Mouse (Mus musculus) stomach, embryonic 15.5 days (tissue): ENCODE measurements around the gene Plce1. TPM values are rescaled to one million over a fixed set of nuclear protein-coding genes. Genes with fewer than 3 reads are reported as not detected.

Experiments used
- ATAC-seq: fragments of 200-750 bp; cut with Nextera tagmentation; 2 replicates; pipeline ENCODE4 v1.8.0; 2017; ENCODE audit warnings: low read depth, moderate number of reproducible peaks, moderate TSS enrichment; ENCODE audit not compliant: insufficient read depth, low FRiP score
- H3K27ac ChIP-seq: fragments of 300-500 bp; sonication (generic); 2 replicates; pipeline ENCODE4 v1.5.1; 2015; ENCODE audit warnings: mild to moderate bottlenecking, inconsistent platforms
- H3K27me3 ChIP-seq: fragments of 300-500 bp; sonication (generic); replicated peaks from 2 replicates; pipeline ENCODE4 v1.6.1; 2015; ENCODE audit warnings: inconsistent platforms
- H3K36me3 ChIP-seq: fragments of 300-500 bp; sonication (generic); 2 replicates; pipeline ENCODE4 v1.6.1; 2015; ENCODE audit warnings: inconsistent platforms
- H3K4me1 ChIP-seq: fragments of 300-500 bp; sonication (generic); 2 replicates; pipeline ENCODE4 v1.6.1; 2015; ENCODE audit warnings: inconsistent platforms
- H3K4me2 ChIP-seq: fragments of 300-500 bp; sonication (generic); 2 replicates; pipeline ENCODE4 v1.6.1; 2015; ENCODE audit warnings: mild to moderate bottlenecking, inconsistent platforms
- H3K4me3 ChIP-seq: fragments of 300-500 bp; sonication (generic); replicated peaks from 2 replicates; pipeline ENCODE4 v1.5.1; 2015; ENCODE audit warnings: inconsistent platforms
- H3K9ac ChIP-seq: fragments of 300-500 bp; sonication (generic); 2 replicates; pipeline ENCODE4 v1.6.1; 2015; ENCODE audit warnings: inconsistent platforms
- H3K9me3 ChIP-seq: fragments of 300-500 bp; sonication (generic); 2 replicates; pipeline ENCODE4 v1.6.1; 2016; ENCODE audit warnings: inconsistent platforms
- WGBS: fragments of 180-500 bp; shearing (Covaris S2); methylation state at CpG from one replicate; pipeline ENCODE4 v1.1.7; 2015; 5-methylcytosine and 5-hydroxymethylcytosine counted together
- polyA plus RNA-seq: library from polyadenylated mRNA; unstranded; fragments of >200 nt; fragmentation: Nextera tagmentation; extraction: Ambion mirVana; gene quantifications from 2 replicates; pipeline ENCODE4 v1.2.1, GENCODE M21; 2015

The Plce1 gene
- polyA plus RNA-seq, 1 experiment from 2014 or later, result 9.3 TPM

GRCm38 (mm10) chr19:38758056-38758455 lies 277.1 kb downstream of the Plce1 start:
- no peak for ATAC-seq
- Histone ChIP-seq H3K4me1 (no peaks in the 10 kb centered on the region), H3K4me2 (no peak overlapping the region), H3K36me3 (no peaks in the 10 kb centered on the region), H3K9me3 (no peaks in the 10 kb centered on the region), H3K27ac (0 out of 2 replicates have a peak overlapping the region, but pooled peaks have one; percentile 3), H3K9ac (no peak overlapping the region), H3K27me3 (no peaks in the 10 kb centered on the region), H3K4me3 (no peak overlapping the region)
- 63% methylated on average over 5 of the region's 5 CpGs for WGBS

DNA sequence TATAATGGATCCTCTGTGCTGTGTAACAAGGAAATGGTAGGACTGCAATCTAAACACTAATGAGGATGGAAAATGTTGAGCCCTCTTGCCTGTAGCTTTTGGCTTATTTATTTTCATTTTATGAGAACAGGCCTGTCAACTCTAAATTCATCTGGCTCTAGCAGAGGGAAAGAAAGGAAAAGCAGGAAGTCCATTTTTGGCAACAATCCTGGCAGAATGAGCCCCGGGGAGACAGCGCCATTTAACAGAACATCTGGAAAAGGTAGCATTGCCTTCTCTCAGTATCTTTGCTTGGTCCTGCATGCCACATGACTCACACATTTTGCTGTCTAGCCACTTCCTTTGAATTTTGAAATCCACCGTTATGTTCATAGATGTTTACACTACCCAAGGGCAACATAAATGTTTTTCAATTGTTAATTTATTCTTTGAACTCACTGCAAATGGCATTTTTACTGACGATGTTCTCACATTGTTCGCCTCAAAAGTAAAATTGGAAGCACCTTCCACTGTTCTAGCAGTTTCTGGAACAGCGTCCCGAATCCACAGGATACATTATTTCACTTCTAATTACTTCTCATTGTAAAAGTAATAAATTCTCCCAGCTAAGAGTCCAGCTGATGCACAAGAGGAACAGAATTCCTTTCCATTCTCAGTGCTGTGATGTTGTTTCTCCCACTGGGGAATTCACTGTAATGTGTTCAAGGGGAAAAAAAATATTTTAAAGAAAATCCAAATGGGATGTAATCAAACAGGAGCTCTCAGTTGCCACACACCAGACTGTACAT lies 278.0 kb downstream of the Plce1 start:
- Histone ChIP-seq H3K4me3 (no peak overlapping the region), H3K4me1 (no peaks in the 10 kb centered on the region), H3K36me3 (no peaks in the 10 kb centered on the region), H3K27ac (no peak overlapping the region; the same call in 1 of the 2 replicates), H3K9me3 (no peaks in the 10 kb centered on the region), H3K9ac (no peak overlapping the region), H3K4me2 (no peak overlapping the region), H3K27me3 (no peaks in the 10 kb centered on the region)
- no peak for ATAC-seq
- WGBS, result 65% methylated on average over 7 of the region's 7 CpGs

GRCm38 (mm10) chr19:38760441-38760840 lies 279.5 kb downstream of the Plce1 start:
- H3K4me3 ChIP-seq, result no peak overlapping the region
- no peaks in the 10 kb centered on the region for H3K9me3 ChIP-seq
- no peak overlapping the region for H3K4me2 ChIP-seq
- H3K27ac ChIP-seq, result no peak overlapping the region
- WGBS, result 71% methylated on average over 3 of the region's 3 CpGs
- H3K27me3 ChIP-seq, result no peaks in the 10 kb centered on the region
- no peak for ATAC-seq
- no peaks in the 10 kb centered on the region for H3K36me3 ChIP-seq
- no peak overlapping the region for H3K9ac ChIP-seq
- no peaks in the 10 kb centered on the region for H3K4me1 ChIP-seq

- Histone ChIP-seq H3K27ac (no peak overlapping the region), H3K27me3 (no peaks in the 10 kb centered on the region), H3K4me1 (no peaks in the 10 kb centered on the region), H3K9ac (no peak overlapping the region), H3K9me3 (no peaks in the 10 kb centered on the region), H3K4me3 (no peak overlapping the region), H3K36me3 (no peaks in the 10 kb centered on the region), H3K4me2 (no peak overlapping the region)
- 66% methylated on average over 2 of the region's 2 CpGs for WGBS
- no peak for ATAC-seq
These were observed 285.4 kb downstream of the Plce1 start for GRCm38 (mm10) chr19:38766306-38766705.

DNA sequence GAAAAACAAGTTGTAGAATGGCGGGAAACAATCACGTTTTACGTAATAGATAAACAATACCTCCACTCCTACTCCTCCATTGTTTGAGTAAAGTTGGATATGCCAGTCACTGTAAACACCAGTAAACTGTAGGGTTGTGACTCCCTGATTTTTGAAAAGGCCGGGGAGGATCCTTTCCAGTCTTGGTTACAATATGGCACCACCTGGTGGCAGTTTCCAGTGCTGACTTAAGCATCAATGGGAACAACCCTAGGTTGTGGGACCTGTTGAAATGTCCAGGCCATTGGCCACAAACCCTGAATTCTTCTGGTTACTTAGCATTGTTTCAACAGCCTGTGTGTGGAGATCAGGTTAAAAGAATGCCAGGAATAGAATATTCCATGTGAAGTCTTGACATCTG lies 294.6 kb downstream of the Plce1 start:
- no peaks in the 10 kb centered on the region for H3K9me3 ChIP-seq
- no peak overlapping the region for H3K4me2 ChIP-seq
- no peak overlapping the region for H3K4me3 ChIP-seq
- no peaks in the 10 kb centered on the region for H3K27me3 ChIP-seq
- no peak for ATAC-seq
- no peaks in the 10 kb centered on the region for H3K4me1 ChIP-seq
- WGBS, result 51% methylated on average over 4 of the region's 4 CpGs
- no peak overlapping the region for H3K27ac ChIP-seq
- no peak overlapping the region for H3K9ac ChIP-seq
- H3K36me3 ChIP-seq, result no peaks in the 10 kb centered on the region

DNA sequence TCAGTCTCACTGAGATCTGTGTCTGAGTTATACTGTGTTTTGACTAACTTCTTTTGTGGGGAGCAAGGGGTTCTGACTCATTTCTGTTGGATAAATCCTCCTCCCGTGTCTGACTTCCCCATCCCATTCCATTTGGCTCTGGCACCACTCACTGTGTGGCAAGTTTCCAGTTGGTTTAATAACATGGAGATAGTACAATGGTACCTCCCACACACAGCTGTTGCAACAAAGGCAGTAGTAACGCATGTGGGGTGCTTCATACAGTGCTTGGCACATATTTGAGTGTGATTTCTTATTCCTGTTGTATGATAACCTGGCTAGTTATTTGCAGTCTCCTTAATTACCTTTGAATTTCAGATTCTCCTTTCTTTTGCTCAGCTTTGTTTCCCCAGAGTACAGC lies 297.9 kb downstream of the Plce1 start:
- no peaks in the 10 kb centered on the region for H3K9me3 ChIP-seq
- no peak overlapping the region for H3K4me3 ChIP-seq
- H3K4me1 ChIP-seq, result no peaks in the 10 kb centered on the region
- H3K36me3 ChIP-seq, result no peaks in the 10 kb centered on the region
- no peak overlapping the region for H3K9ac ChIP-seq
- no peak overlapping the region for H3K4me2 ChIP-seq
- no peaks in the 10 kb centered on the region for H3K27me3 ChIP-seq
- ATAC-seq, result no peak
- H3K27ac ChIP-seq, result no peak overlapping the region
- WGBS, result 58% methylated on average over 2 of the region's 2 CpGs

GRCm38 (mm10) chr19:38783542-38783941 lies 302.6 kb downstream of the Plce1 start:
- Histone ChIP-seq H3K27ac (no peak overlapping the region), H3K9ac (no peak overlapping the region), H3K4me1 (no peaks in the 10 kb centered on the region), H3K4me3 (no peak overlapping the region), H3K9me3 (no peaks in the 10 kb centered on the region), H3K27me3 (no peaks in the 10 kb centered on the region), H3K36me3 (no peaks in the 10 kb centered on the region), H3K4me2 (no peak overlapping the region)
- ATAC-seq, result no peak
- WGBS, result 78% methylated on average over 9 of the region's 9 CpGs

GRCm38 (mm10) chr19:38787756-38788155 lies 306.8 kb downstream of the Plce1 start:
- H3K4me3 ChIP-seq, result no peak overlapping the region
- no peak overlapping the region for H3K27ac ChIP-seq
- no peak overlapping the region for H3K4me2 ChIP-seq
- H3K27me3 ChIP-seq, result no peaks in the 10 kb centered on the region
- no peaks in the 10 kb centered on the region for H3K4me1 ChIP-seq
- H3K36me3 ChIP-seq, result peaks cover 16% of the 10 kb centered on the region; the same call in 1 of the 2 replicates
- no peak overlapping the region for H3K9ac ChIP-seq
- H3K9me3 ChIP-seq, result no peaks in the 10 kb centered on the region
- 86% methylated on average over 6 of the region's 6 CpGs for WGBS
- ATAC-seq, result no peak

- ATAC-seq, result no peak
- Histone ChIP-seq H3K4me1 (no peaks in the 10 kb centered on the region), H3K9me3 (no peaks in the 10 kb centered on the region), H3K36me3 (peaks cover 34% of the 10 kb centered on the region; the same call in 1 of the 2 replicates), H3K27me3 (no peaks in the 10 kb centered on the region), H3K4me2 (no peak overlapping the region), H3K9ac (no peak overlapping the region), H3K4me3 (no peak overlapping the region), H3K27ac (no peak overlapping the region)
- WGBS, result 90% methylated on average over 7 of the region's 7 CpGs
These were observed 312.7 kb downstream of the Plce1 start for GRCm38 (mm10) chr19:38793563-38794045.

- Histone ChIP-seq H3K9me3 (no peaks in the 10 kb centered on the region), H3K36me3 (peaks cover 30% of the 10 kb centered on the region; the same call in 1 of the 2 replicates), H3K4me1 (no peaks in the 10 kb centered on the region), H3K27me3 (no peaks in the 10 kb centered on the region), H3K4me3 (no peak overlapping the region), H3K9ac (no peak overlapping the region), H3K4me2 (no peak overlapping the region), H3K27ac (no peak overlapping the region)
- WGBS, result 76% methylated on average over 5 of the region's 5 CpGs
- no peak for ATAC-seq
These were observed 315.6 kb downstream of the Plce1 start for GRCm38 (mm10) chr19:38796546-38796945.

- H3K9me3 ChIP-seq, result no peaks in the 10 kb centered on the region
- no peak overlapping the region for H3K9ac ChIP-seq
These were observed 317.4 kb downstream of the Plce1 start for GRCm38 (mm10) chr19:38798291-38798690.

GRCm38 (mm10) chr19:38798801-38799200 lies 317.9 kb downstream of the Plce1 start:
- H3K9ac ChIP-seq, result no peak overlapping the region

More at GRCm38 (mm10) chr19:38798291-38798690, 317.4 kb downstream of the Plce1 start:
- ATAC-seq, result no peak
- WGBS, result 87% methylated on average over 1 of the region's 1 CpGs
- Histone ChIP-seq H3K4me1 (no peaks in the 10 kb centered on the region), H3K27me3 (no peaks in the 10 kb centered on the region), H3K4me3 (no peak overlapping the region), H3K4me2 (no peak overlapping the region), H3K27ac (no peak overlapping the region), H3K36me3 (peaks cover 28% of the 10 kb centered on the region)

More at GRCm38 (mm10) chr19:38798801-38799200, 317.9 kb downstream of the Plce1 start:
- no peak for ATAC-seq
- Histone ChIP-seq H3K4me1 (no peaks in the 10 kb centered on the region), H3K27me3 (no peaks in the 10 kb centered on the region), H3K4me3 (no peak overlapping the region), H3K4me2 (no peak overlapping the region), H3K9me3 (no peaks in the 10 kb centered on the region), H3K36me3 (peaks cover 26% of the 10 kb centered on the region), H3K27ac (no peak overlapping the region)
- WGBS, result 83% methylated on average over 6 of the region's 6 CpGs
